Mouse (Mus musculus): Measurements from ENCODE around the gene Olfr125.

DNA sequence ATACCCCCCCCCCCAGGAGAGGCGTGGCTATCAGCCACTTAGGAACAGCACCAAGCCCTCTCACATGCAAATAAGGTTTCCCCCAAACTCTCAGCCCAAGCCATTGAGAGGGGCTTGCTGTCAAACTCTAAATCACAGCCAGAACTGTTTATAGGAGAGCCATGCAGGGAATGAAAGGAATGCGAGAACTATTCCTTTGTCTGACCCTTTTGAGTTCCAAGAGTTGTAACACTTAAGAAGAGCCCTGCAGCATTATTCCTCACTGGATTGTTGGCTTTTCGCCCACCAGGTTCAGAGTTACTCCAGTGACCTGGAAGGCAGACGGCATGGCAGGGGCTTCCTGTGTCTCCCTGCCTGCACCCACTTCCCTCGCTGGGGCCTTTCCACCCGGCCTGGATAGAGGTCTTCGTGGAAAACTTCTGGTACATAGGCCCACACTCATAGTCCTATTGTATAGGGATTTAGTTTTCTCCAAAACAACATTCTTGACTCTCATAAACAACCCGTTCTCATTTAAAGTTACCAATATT, 37.0 kb downstream of the Olfr125 start:
- TF ChIP-seq CTCF (IDR thresholded peaks at IDR 0.05; ENCODE audit: insufficient read depth, low read depth, low read length) (no peak), POLR2A (IDR thresholded peaks at IDR 0.05; ENCODE audit: insufficient read depth, low read depth, low read length) (no peak)

Data from olfactory bulb, adult 2 months (tissue).